Mouse (Mus musculus) lung, embryonic 16.5 days (tissue): Measurements from ENCODE around the gene Lias. TPM values are rescaled to one million over a fixed set of nuclear protein-coding genes. Genes with fewer than 3 reads are reported as not detected.

Experiments
- polyA plus RNA-seq: library from polyadenylated mRNA; unstranded; fragments of >200 nt; fragmentation: Nextera tagmentation; extraction: Ambion mirVana; gene quantifications from 2 replicates; pipeline ENCODE4 v1.2.1, GENCODE M21; 2015

Gene Lias
- polyA plus RNA-seq, 1 experiment from 2014 or later = 55.7 TPM

Other genes starting within 250 kb of the Lias start
- gene Wdr19, start 191.8 kb upstream of the Lias start, polyA plus RNA-seq = 10.8 and 11.3 TPM in 2 replicates
- gene Rfc1, start 55.8 kb upstream of the Lias start, polyA plus RNA-seq = 73.0 and 85.7 TPM in 2 replicates
- 0.05 and 0.20 TPM in 2 replicates for gene Klb, start 43.2 kb upstream of the Lias start, polyA plus RNA-seq
- 1,031 and 1,063 TPM in 2 replicates for gene Rpl9, start 53 bp upstream of the Lias start, polyA plus RNA-seq
- gene Ugdh, start 44.5 kb downstream of the Lias start, polyA plus RNA-seq = 139 and 148 TPM in 2 replicates
- not detected in 2 replicates for gene Gm43552, start 101.3 kb downstream of the Lias start, polyA plus RNA-seq
- 104 and 121 TPM in 2 replicates for gene Smim14, start 145.7 kb downstream of the Lias start, polyA plus RNA-seq
- 133 and 146 TPM in 2 replicates for gene Ube2k, start 145.7 kb downstream of the Lias start, polyA plus RNA-seq